8 mouse cellular contexts compared by ENCODE assay signal in genomic region chr11:67373333-67373732, GRCm38 (mm10). TPM values are rescaled to one million over a fixed set of nuclear protein-coding genes. Genes with fewer than 3 reads are reported as not detected.
DNase-seq lines count a peak whose midpoint lies in the region; ATAC-seq and TF ChIP-seq lines count a peak whose summit lies in the region.

No protein-coding gene starts in this region.

- H3K27me3 ChIP-seq in intestine, postnatal 0 days (replicated peaks; ENCODE audit: control insufficient read depth, insufficient read depth, low read length): no peaks in the 10 kb centered on the region
- no peaks in the 10 kb centered on the region for H3K27me3 ChIP-seq in intestine, embryonic 15.5 days (replicated peaks)
- H3K27me3 ChIP-seq in neural tube, embryonic 11.5 days (ENCODE audit: control insufficient read depth, insufficient read depth, low read length): no peaks in the 10 kb centered on the region

- H3K27ac ChIP-seq in intestine, postnatal 0 days (ENCODE audit: low read depth, low read length): no peak overlapping the region
- no peak overlapping the region for H3K27ac ChIP-seq in intestine, embryonic 15.5 days
- no peak overlapping the region for H3K27ac ChIP-seq in neural tube, embryonic 11.5 days (ENCODE audit: low read depth, low read length)

- no peak overlapping the region for H3K4me2 ChIP-seq in intestine, postnatal 0 days (replicated peaks; ENCODE audit: low read depth)
- no peak overlapping the region for H3K4me2 ChIP-seq in intestine, embryonic 15.5 days (replicated peaks)
- no peak overlapping the region for H3K4me2 ChIP-seq in neural tube, embryonic 11.5 days (ENCODE audit: low read depth)

- H3K9ac ChIP-seq in intestine, postnatal 0 days (ENCODE audit: low read depth, low read length): no peak overlapping the region
- H3K9ac ChIP-seq in intestine, embryonic 15.5 days: no peak overlapping the region
- no peak overlapping the region for H3K9ac ChIP-seq in neural tube, embryonic 11.5 days (ENCODE audit: low read length)

- DNase-seq in A20 (ENCODE audit: low read depth, low spot score): peak; percentile 55
- DNase-seq in R1 (ENCODE audit: low read depth, low spot score): peak; percentile 72
- peak; percentile 63 for DNase-seq in embryo, embryonic 10 days (ENCODE audit: low spot score)
- peak; percentile 30 to 64 for DNase-seq in layer of hippocampus, adult 18-20 months (ENCODE audit: low spot score in 2 of 2)
- DNase-seq in neural tube, embryonic 11.5 days (ENCODE audit: low spot score): peak; percentile 32
- DNase-seq in spleen, postnatal 10 days (ENCODE audit: low spot score in 2 of 2): no peak

- no peaks in the 10 kb centered on the region for H3K36me3 ChIP-seq in intestine, postnatal 0 days (ENCODE audit: control insufficient read depth, insufficient read depth)
- H3K36me3 ChIP-seq in intestine, embryonic 15.5 days: no peaks in the 10 kb centered on the region
- H3K36me3 ChIP-seq in neural tube, embryonic 11.5 days (ENCODE audit: control insufficient read depth, insufficient read depth, low read length): no peaks in the 10 kb centered on the region

- 41% methylated on average over 2 of the region's 2 CpGs for WGBS in intestine, postnatal 0 days
- 62% methylated on average over 2 of the region's 2 CpGs for WGBS in intestine, embryonic 15.5 days
- WGBS in neural tube, embryonic 11.5 days: 67% methylated on average over 2 of the region's 2 CpGs

- no peak overlapping the region for H3K4me3 ChIP-seq in intestine, postnatal 0 days (ENCODE audit: low read depth, low read length)
- no peak overlapping the region for H3K4me3 ChIP-seq in intestine, embryonic 15.5 days (replicated peaks)
- H3K4me3 ChIP-seq in neural tube, embryonic 11.5 days (ENCODE audit: low read depth, low read length): no peak overlapping the region

- H3K4me1 ChIP-seq in intestine, postnatal 0 days (replicated peaks; ENCODE audit: control insufficient read depth, insufficient read depth, low read length): no peaks in the 10 kb centered on the region
- H3K4me1 ChIP-seq in intestine, embryonic 15.5 days (replicated peaks): no peaks in the 10 kb centered on the region
- H3K4me1 ChIP-seq in neural tube, embryonic 11.5 days (ENCODE audit: control insufficient read depth, insufficient read depth, low read length): no peaks in the 10 kb centered on the region

- H3K9me3 ChIP-seq in intestine, postnatal 0 days (ENCODE audit: control insufficient read depth): no peaks in the 10 kb centered on the region
- H3K9me3 ChIP-seq in intestine, embryonic 15.5 days: no peaks in the 10 kb centered on the region
- no peaks in the 10 kb centered on the region for H3K9me3 ChIP-seq in neural tube, embryonic 11.5 days (ENCODE audit: control insufficient read depth, low read length)

- peak; percentile 85 for TF ChIP-seq CTCF in intestine, postnatal 0 days (IDR thresholded peaks at IDR 0.05; ENCODE audit: low read depth)

- ATAC-seq in intestine, postnatal 0 days: no peak
- ATAC-seq in intestine, embryonic 15.5 days: no peak
- ATAC-seq in neural tube, embryonic 11.5 days (ENCODE audit: insufficient read depth, low FRiP score, low TSS enrichment): peak; percentile 27; the same call in 1 of the 2 replicates

RNA-seq across cellular contexts. Expression of gene Myh13, which starts 51.9 kb away (rescaled TPM):
- not detected in 2 replicates for polyA plus RNA-seq in intestine, postnatal 0 days (2015; fragmentation: Nextera tagmentation; extraction: Ambion mirVana)
- polyA plus RNA-seq in intestine, embryonic 15.5 days (2015; fragmentation: Nextera tagmentation; extraction: Ambion mirVana): not detected in 2 replicates
- total RNA-seq in layer of hippocampus, adult 18-20 months (2021): under 1 TPM; 0.10 to 0.12 TPM
- 0.38 TPM in 1 of 2 replicates, not detected in the other for polyA plus RNA-seq in neural tube, embryonic 11.5 days (2014; fragmentation: Nextera tagmentation; extraction: Ambion mirVana)

Comparison
In these comparisons a context has a peak if more than half of its experiments do, and no peak if none do; other contexts are left out.
1. DNase-seq: peak in A20 (single experiment), R1 (single experiment), embryo, embryonic 10 days (single experiment), layer of hippocampus, adult 18-20 months (2 of 2) and neural tube, embryonic 11.5 days (single experiment); none in spleen, postnatal 10 days (0 of 2).